Comparison of ENCODE assay signal across 16 mouse cellular contexts in genomic region chr13:72636331-72636851, GRCm38 (mm10). TPM values are rescaled to one million over a fixed set of nuclear protein-coding genes. Genes with fewer than 3 reads are reported as not detected.
A peak's percentile ranks its signal among the peaks of the same experiment; 100 is the strongest.
DNase-seq lines count a peak whose midpoint lies in the region; ATAC-seq lines count a peak whose summit lies in the region.
"Had no signal": no experiment of that assay in that cellular context is flagged by ENCODE, and none has a peak within 500 bp of the region (broad histone marks: within the 10 kb centered on the region; RNA-seq: fewer than 3 reads in every experiment).

No protein-coding gene starts in this region.

- peaks cover 98% of the 10 kb centered on the region for H3K27me3 ChIP-seq in heart, embryonic 10.5 days (ENCODE audit: insufficient read depth, poor library complexity, severe bottlenecking)
- H3K27me3 ChIP-seq in limb, embryonic 13.5 days: peaks cover 95% of the 10 kb centered on the region
- H3K27me3 ChIP-seq in neural tube, embryonic 13.5 days: peaks cover 95% of the 10 kb centered on the region

- no peak overlapping the region for H3K27ac ChIP-seq in heart, embryonic 10.5 days
- no peak overlapping the region for H3K27ac ChIP-seq in limb, embryonic 13.5 days
- no peak overlapping the region for H3K27ac ChIP-seq in neural tube, embryonic 13.5 days (replicated peaks)
- H3K27ac ChIP-seq: gastrocnemius, adult 2 months; kidney, embryonic 15.5 days; liver, embryonic 14.5 days had no signal

- no peaks in the 10 kb centered on the region for H3K9me3 ChIP-seq in heart, embryonic 10.5 days
- H3K9me3 ChIP-seq in limb, embryonic 13.5 days: no peaks in the 10 kb centered on the region
- H3K9me3 ChIP-seq in neural tube, embryonic 13.5 days: no peaks in the 10 kb centered on the region
- H3K9me3 ChIP-seq: kidney, embryonic 15.5 days had no signal

- ATAC-seq in limb, embryonic 13.5 days (ENCODE audit: low FRiP score, low read depth): no peak
- no peak for ATAC-seq in neural tube, embryonic 13.5 days (ENCODE audit: low read depth)
- no peak for ATAC-seq in granulocyte monocyte progenitor cell, adult 5-6 weeks (replicated peaks; ENCODE audit: poor library complexity, severe bottlenecking)

- peak; percentile 54 for DNase-seq in heart, adult 11 months
- no peak for DNase-seq in heart, embryonic 10.5 days (ENCODE audit: low spot score)
- DNase-seq in embryo, embryonic 9.5 days (ENCODE audit: extremely low spot score): peak; percentile 54
- no peak for DNase-seq in cerebellum, adult 11 months
- DNase-seq in kidney, postnatal 36 days: no peak
- DNase-seq: adrenal gland, postnatal 10 days; cerebellum, adult 18-20 months; gastrocnemius, adult 2 months; layer of hippocampus, postnatal 36 days; thymus, postnatal 25 days had no signal

- H3K9ac ChIP-seq in limb, embryonic 13.5 days: no peak overlapping the region
- no peak overlapping the region for H3K9ac ChIP-seq in neural tube, embryonic 13.5 days
- H3K9ac ChIP-seq: kidney, embryonic 15.5 days; liver, embryonic 14.5 days had no signal

- H3K4me3 ChIP-seq in heart, embryonic 10.5 days: no peak overlapping the region
- H3K4me3 ChIP-seq in limb, embryonic 13.5 days: no peak overlapping the region
- H3K4me3 ChIP-seq in neural tube, embryonic 13.5 days: no peak overlapping the region
- H3K4me3 ChIP-seq: gastrocnemius, adult 2 months; kidney, embryonic 15.5 days; myocyte had no signal

- H3K4me2 ChIP-seq in limb, embryonic 13.5 days (replicated peaks): peak overlapping the region; percentile 31; the same call in 1 of the 2 replicates
- peak overlapping the region; percentile 37 for H3K4me2 ChIP-seq in neural tube, embryonic 13.5 days
- H3K4me2 ChIP-seq: kidney, embryonic 15.5 days had no signal

- H3K36me3 ChIP-seq in heart, embryonic 10.5 days: 0 out of 2 replicates have a peak, but pooled peaks cover under 1% of the 10 kb centered on the region
- H3K36me3 ChIP-seq in limb, embryonic 13.5 days: no peaks in the 10 kb centered on the region
- no peaks in the 10 kb centered on the region for H3K36me3 ChIP-seq in neural tube, embryonic 13.5 days
- H3K36me3 ChIP-seq: kidney, embryonic 15.5 days had no signal

- 7% methylated on average over 20 of the region's 20 CpGs for WGBS in heart, embryonic 10.5 days
- 1% methylated on average over 20 of the region's 20 CpGs for WGBS in limb, embryonic 13.5 days
- 2% methylated on average over 20 of the region's 20 CpGs for WGBS in neural tube, embryonic 13.5 days

- H3K4me1 ChIP-seq in heart, embryonic 10.5 days: peaks cover 25% of the 10 kb centered on the region
- peaks cover 35% of the 10 kb centered on the region for H3K4me1 ChIP-seq in limb, embryonic 13.5 days
- H3K4me1 ChIP-seq in neural tube, embryonic 13.5 days (replicated peaks): peaks cover 67% of the 10 kb centered on the region

RNA-seq across cellular contexts. Expression of gene Irx2, which starts 7.8 kb away (rescaled TPM):
- polyA plus RNA-seq in heart, embryonic 10.5 days (2016; fragmentation: Nextera tagmentation; extraction: Ambion mirVana): 10.1 and 12.8 TPM in 2 replicates
- polyA plus RNA-seq in limb, embryonic 13.5 days (2015; fragmentation: Nextera tagmentation; extraction: Ambion mirVana): 14.1 and 14.4 TPM in 2 replicates
- 12.3 and 20.0 TPM in 2 replicates for polyA plus RNA-seq in neural tube, embryonic 13.5 days (2015; fragmentation: Nextera tagmentation; extraction: Ambion mirVana)
- not detected in 2 replicates for total RNA-seq in granulocyte monocyte progenitor cell, adult 5-6 weeks (2014; fragmentation: Nextera tagmentation)
- not detected in 2 replicates for total RNA-seq in granulocyte monocyte progenitor cell, adult 5-6 weeks (2017)
- total RNA-seq: gastrocnemius, adult 2 months; layer of hippocampus, postnatal 36 days had no signal

Comparison
In these comparisons a context has a peak if more than half of its experiments do, and no peak if none do; other contexts are left out.
1. DNase-seq: peak in heart, adult 11 months (single experiment) and embryo, embryonic 9.5 days (single experiment); none in heart, embryonic 10.5 days (single experiment), cerebellum, adult 11 months (single experiment) and kidney, postnatal 36 days (0 of 2).